Mouse (Mus musculus) forelimb bud, embryonic 11.5 days (tissue): ENCODE results near the gene Lrp4.

Source experiments
- DNase-seq: peaks from one replicate; pipeline ENCODE4 v3.0.0-alpha.2; 2012; ENCODE audit warnings: low read depth, low spot score

Lrp4 gene

GRCm38 (mm10) chr2:91453231-91454075 is 3.9 kb upstream of the Lrp4 start:
- DNase-seq: no peak

GRCm38 (mm10) chr2:91454434-91454833 is 2.9 kb upstream of the Lrp4 start:
- no peak for DNase-seq

- peak; percentile 63 for DNase-seq
These were observed 1.5 kb upstream of the Lrp4 start for GRCm38 (mm10) chr2:91455826-91456225.

GRCm38 (mm10) chr2:91456491-91457100 is 715 bp upstream of the Lrp4 start:
- DNase-seq: no peak

GRCm38 (mm10) chr2:91457656-91458251 is 443 bp downstream of the Lrp4 start:
- no peak for DNase-seq

DNA sequence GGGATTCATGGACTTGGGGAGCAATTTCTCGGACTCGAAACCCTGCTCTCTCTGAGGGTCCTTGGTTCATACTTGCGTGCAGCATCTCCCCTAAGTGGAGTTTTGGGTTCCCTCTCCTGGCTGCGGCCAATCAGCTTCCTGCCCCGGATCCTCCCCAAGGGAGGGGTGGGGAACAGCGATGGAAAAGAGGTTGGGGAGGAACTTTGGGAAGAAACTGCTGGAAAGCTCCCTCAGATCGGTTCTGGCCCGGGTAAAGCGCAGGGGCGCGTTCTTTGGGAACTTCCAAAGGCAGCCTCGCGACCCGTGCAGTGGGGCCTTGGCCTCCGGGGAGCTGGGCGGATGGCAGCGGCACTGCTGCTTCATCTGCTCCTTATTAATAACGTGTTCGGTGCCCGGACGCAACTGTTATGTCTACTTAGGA is 951 bp downstream of the Lrp4 start:
- peak; percentile 71 for DNase-seq

- DNase-seq: peak; percentile 82
These were observed 1.5 kb downstream of the Lrp4 start for GRCm38 (mm10) chr2:91458673-91459391.

DNA sequence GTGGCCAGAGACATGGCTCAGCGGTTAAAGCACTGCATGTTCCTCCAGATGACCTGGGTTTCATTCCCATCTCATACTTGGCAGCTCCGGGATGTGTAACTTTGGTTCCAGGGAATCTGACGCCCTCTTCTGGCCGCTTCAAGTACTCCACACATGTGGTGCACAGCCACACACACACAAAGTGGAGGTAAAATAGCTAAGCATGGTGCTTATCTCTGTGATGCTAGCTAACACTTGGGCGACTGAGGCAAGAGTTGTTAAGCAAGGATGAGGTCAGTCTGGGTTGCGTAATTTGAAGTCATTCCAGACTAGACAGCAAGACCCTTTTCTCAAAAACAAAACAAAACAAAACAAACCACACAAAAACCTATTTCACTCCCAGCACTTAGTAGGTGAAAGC is 2.8 kb downstream of the Lrp4 start:
- no peak for DNase-seq

DNA sequence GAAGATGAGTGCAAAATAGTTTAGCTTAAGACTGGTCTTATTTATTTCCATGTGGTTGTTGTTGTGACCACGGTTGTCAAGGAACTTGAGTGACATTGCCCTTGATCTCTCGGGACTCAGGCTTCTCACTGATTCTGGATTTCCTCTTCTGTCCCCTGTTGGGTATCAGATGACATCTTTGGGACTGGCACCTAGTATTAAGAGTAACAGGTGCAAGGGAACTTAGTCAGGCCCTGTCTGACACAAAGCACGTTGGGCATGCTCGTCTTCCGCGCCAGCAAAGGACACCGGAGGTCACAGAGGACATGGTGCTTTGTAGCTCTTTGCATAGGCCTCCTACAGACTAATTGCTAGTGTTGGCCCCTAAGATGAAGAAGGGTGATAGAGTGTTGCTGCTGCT is 3.5 kb downstream of the Lrp4 start:
- DNase-seq: no peak

DNA sequence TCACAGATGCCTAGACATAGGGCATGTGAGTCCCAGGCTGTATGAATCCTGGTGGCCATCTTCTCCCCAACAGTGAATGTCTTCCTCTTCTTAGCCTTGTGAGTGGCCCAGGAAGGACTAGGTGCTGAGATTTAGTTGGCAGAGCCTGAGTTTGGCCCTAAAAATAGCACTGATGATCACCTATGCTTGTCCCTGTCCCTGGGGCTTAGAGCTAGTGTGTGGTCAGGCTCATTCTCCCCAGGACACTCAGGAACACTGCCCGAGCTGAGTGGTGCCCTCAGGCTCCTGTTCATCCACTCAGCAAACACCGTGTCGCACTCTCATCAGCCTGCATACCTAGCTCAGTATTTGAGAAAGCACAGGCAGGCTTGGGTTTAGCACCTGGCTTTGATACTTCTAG is 4.0 kb downstream of the Lrp4 start:
- DNase-seq: no peak

GRCm38 (mm10) chr2:91462196-91462595 is 4.9 kb downstream of the Lrp4 start:
- no peak for DNase-seq

- DNase-seq: no peak
These were observed 5.4 kb downstream of the Lrp4 start for GRCm38 (mm10) chr2:91462681-91463080.

DNA sequence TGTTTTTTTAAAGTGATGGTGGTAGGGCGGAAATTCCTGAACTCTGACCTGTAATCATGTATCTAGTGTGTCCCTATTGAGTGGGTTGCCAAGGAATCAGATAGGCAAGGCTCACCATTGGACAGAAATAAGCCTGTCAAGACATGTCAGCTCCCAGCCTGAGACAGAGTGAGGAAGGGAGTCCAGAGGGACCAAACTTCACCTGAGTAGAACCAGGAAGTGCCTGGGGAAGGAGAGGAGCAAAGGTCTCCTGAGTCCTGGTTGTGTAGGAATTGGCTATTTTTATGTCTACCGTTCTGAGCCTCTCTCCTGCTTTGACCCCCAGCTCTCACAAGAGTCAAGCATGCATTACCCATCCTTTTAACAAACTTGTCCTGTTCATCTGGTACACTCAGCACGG is 8.6 kb downstream of the Lrp4 start:
- DNase-seq: no peak

DNA sequence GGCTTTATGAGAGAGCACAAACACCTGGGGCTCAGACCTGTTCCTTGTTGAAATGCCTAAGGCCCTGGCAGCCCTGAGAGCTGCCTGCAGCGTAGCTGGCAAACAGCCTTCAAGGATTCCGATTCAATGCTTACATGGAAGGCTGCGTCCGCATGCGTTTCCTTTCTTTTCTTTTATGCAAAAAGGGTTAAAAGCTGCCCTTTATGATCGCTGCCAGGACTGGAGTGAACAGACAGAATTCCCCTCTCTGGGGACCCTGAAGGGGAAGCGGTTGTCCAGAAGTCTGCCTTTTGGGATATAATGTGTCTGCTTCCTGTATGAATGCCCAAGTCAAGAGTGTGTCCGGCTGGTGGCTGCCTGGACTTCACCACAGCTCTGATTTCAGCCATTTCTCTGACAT is 10.3 kb downstream of the Lrp4 start:
- DNase-seq: no peak

- no peak for DNase-seq
These were observed 12.8 kb downstream of the Lrp4 start for GRCm38 (mm10) chr2:91470055-91470647.

GRCm38 (mm10) chr2:91474358-91474757 is 17.0 kb downstream of the Lrp4 start:
- DNase-seq: no peak

GRCm38 (mm10) chr2:91475791-91476190 is 18.5 kb downstream of the Lrp4 start:
- DNase-seq: no peak

DNA sequence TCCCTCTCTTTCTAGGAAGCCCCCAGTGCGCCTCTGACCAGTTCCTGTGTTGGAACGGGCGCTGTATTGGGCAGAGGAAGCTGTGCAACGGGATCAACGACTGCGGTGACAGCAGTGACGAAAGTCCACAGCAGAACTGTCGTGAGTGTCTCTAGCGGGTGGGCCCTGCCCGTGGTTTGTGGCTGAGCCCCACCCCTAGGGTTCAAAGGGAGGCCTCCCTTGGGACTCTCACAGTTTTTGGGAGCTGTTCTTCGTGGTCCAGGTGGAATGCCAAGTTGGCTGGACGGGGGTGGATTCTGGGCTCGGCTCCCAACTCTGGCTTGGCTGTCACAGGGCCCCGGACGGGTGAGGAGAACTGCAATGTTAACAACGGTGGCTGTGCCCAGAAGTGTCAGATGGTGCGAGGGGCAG is 18.9 kb downstream of the Lrp4 start:
- no peak for DNase-seq

- DNase-seq: no peak
These were observed 19.5 kb downstream of the Lrp4 start for GRCm38 (mm10) chr2:91476841-91477240.

- no peak for DNase-seq
These were observed 23.1 kb downstream of the Lrp4 start for GRCm38 (mm10) chr2:91480399-91480801.

DNA sequence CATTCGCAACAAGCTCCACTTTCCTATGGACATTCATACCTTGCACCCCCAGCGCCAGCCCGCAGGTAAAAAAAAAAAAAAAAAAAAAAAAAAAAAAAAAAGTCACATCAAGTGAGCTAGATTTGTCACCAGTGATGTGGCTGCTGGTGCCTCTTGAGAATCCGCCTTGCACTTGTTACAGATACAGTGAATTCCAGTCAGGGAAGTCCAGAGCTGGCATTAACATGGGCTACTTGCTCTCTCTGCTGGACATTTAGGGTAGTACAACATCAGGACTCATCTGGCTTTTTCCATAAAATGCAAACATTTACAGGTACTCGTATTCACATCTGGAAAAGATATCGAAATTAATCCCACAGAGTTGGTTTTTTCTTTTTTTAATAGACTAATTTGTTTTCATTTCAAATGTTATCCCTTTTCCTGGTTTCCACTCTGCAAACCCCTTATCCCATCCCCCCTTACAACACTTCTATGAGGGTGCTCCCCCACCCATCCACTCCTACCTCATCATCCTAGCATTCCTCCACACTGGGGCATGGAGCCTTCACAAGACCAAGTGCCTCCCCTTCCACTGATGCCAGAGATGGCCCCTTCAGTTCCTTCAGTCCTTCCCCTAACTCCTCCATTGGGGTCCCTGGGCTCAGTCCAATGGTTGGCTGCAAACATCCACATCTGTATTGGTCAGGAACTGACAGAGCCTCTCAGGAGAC is 23.6 kb downstream of the Lrp4 start:
- DNase-seq: peak; percentile 79
